Mouse (Mus musculus): Measurements from ENCODE around the gene Basp1. TPM values are rescaled to one million over a fixed set of nuclear protein-coding genes. Genes with fewer than 3 reads are reported as not detected.

Gene Basp1
- polyA plus RNA-seq, 1 experiment, result 110 TPM

- H3K4me1 ChIP-seq (ENCODE audit: control insufficient read depth, insufficient read depth, low read length), result peaks cover 2% of the 10 kb centered on the region
- peak overlapping the region; percentile 74 for H3K4me3 ChIP-seq (ENCODE audit: low read depth, low read length)
- TF ChIP-seq POLR2A (IDR thresholded peaks at IDR 0.05; ENCODE audit: insufficient read depth, low read length), result no peak
- no peak for TF ChIP-seq EP300 (IDR thresholded peaks at IDR 0.05; ENCODE audit: insufficient read depth, low read depth, low read length)
- TF ChIP-seq CTCF (IDR thresholded peaks at IDR 0.05; ENCODE audit: low read depth, low read length), result no peak
- H3K27me3 ChIP-seq (ENCODE audit: control insufficient read depth, insufficient read depth, low read length, poor library complexity, severe bottlenecking), result no peaks in the 10 kb centered on the region
- H3K9ac ChIP-seq (ENCODE audit: low read depth, poor library complexity, severe bottlenecking), result peak overlapping the region; percentile 76
- no peak overlapping the region for H3K27ac ChIP-seq (ENCODE audit: insufficient read depth, low read length)
- H3K36me3 ChIP-seq (ENCODE audit: control insufficient read depth, insufficient read depth, low read length, poor library complexity, severe bottlenecking), result no peaks in the 10 kb centered on the region
- no peaks in the 10 kb centered on the region for H3K9me3 ChIP-seq (replicated peaks; ENCODE audit: control insufficient read depth, insufficient read depth, low read length, poor library complexity, severe bottlenecking)
Measured at GRCm38 (mm10) chr15:25414011-25414746, 615 bp upstream of the Basp1 start.

DNA sequence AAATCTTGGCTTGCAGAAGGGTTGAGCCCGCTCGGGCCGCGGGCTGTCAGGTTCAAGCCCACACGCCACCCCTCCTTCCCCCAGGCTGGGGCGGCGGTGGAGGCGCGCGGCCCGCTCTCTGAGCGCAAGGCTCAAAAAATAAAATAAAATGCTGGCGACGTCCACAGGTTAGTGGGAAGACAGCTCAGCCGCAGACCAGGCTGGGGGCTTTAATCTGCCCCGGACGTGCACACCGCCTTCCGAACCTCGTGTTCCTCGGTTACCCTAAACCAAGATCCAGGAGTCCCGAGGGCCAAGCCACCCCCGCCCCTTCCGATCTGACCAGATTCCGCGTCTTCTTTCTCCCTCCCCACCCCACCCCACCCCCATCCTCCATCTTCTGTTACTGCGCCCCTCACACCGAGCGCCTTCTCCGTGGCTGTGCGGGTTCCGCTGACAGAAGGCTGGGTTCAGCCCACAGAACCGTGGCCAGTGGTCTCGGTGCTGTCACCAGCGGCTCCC, 753 bp downstream of the Basp1 start:
- Histone ChIP-seq H3K4me1 (ENCODE audit: control insufficient read depth, insufficient read depth, low read length) (peaks cover 2% of the 10 kb centered on the region), H3K27ac (ENCODE audit: insufficient read depth, low read length) (no peak overlapping the region), H3K27me3 (ENCODE audit: control insufficient read depth, insufficient read depth, low read length, poor library complexity, severe bottlenecking) (no peaks in the 10 kb centered on the region), H3K9ac (ENCODE audit: low read depth, poor library complexity, severe bottlenecking) (peak overlapping the region; percentile 76), H3K36me3 (ENCODE audit: control insufficient read depth, insufficient read depth, low read length, poor library complexity, severe bottlenecking) (no peaks in the 10 kb centered on the region), H3K9me3 (replicated peaks; ENCODE audit: control insufficient read depth, insufficient read depth, low read length, poor library complexity, severe bottlenecking) (no peaks in the 10 kb centered on the region), H3K4me3 (ENCODE audit: low read depth, low read length) (peak overlapping the region; percentile 86)
- TF ChIP-seq CTCF (IDR thresholded peaks at IDR 0.05; ENCODE audit: low read depth, low read length) (no peak), EP300 (IDR thresholded peaks at IDR 0.05; ENCODE audit: insufficient read depth, low read depth, low read length) (no peak), POLR2A (IDR thresholded peaks at IDR 0.05; ENCODE audit: insufficient read depth, low read length) (no peak)

DNA sequence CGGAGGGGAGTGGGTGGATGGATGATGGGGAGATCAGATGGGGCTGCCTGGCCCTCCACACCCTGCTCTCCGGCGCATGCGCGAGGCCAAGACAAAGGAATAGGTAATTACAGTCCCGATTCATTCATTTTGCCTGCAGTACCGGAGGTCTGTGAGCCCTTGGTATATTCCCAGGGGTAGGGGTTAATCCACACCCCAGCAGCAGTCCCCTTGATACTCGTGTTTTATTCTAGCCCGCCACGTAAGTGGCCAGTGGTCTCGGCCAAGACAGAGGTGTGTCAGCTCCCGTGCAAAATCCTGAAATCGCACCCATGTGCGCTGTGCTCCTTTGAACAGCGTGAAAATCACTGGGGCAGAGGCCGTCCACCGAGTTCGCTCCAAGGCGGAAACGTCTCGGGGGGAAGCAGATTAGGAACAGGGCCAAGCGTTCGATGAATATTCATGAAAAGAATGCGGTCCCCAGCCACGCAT, 1.4 kb downstream of the Basp1 start:
- Histone ChIP-seq H3K9me3 (replicated peaks; ENCODE audit: control insufficient read depth, insufficient read depth, low read length, poor library complexity, severe bottlenecking) (no peaks in the 10 kb centered on the region), H3K4me3 (ENCODE audit: low read depth, low read length) (peak overlapping the region; percentile 86), H3K36me3 (ENCODE audit: control insufficient read depth, insufficient read depth, low read length, poor library complexity, severe bottlenecking) (no peaks in the 10 kb centered on the region; the same call in 1 of the 2 replicates), H3K27me3 (ENCODE audit: control insufficient read depth, insufficient read depth, low read length, poor library complexity, severe bottlenecking) (no peaks in the 10 kb centered on the region), H3K27ac (ENCODE audit: insufficient read depth, low read length) (no peak overlapping the region), H3K4me1 (ENCODE audit: control insufficient read depth, insufficient read depth, low read length) (peaks cover 2% of the 10 kb centered on the region), H3K9ac (ENCODE audit: low read depth, poor library complexity, severe bottlenecking) (peak overlapping the region; percentile 76)
- no peak for TF ChIP-seq EP300 (IDR thresholded peaks at IDR 0.05; ENCODE audit: insufficient read depth, low read depth, low read length)
- no peak for TF ChIP-seq POLR2A (IDR thresholded peaks at IDR 0.05; ENCODE audit: insufficient read depth, low read length)
- no peak for TF ChIP-seq CTCF (IDR thresholded peaks at IDR 0.05; ENCODE audit: low read depth, low read length)

DNA sequence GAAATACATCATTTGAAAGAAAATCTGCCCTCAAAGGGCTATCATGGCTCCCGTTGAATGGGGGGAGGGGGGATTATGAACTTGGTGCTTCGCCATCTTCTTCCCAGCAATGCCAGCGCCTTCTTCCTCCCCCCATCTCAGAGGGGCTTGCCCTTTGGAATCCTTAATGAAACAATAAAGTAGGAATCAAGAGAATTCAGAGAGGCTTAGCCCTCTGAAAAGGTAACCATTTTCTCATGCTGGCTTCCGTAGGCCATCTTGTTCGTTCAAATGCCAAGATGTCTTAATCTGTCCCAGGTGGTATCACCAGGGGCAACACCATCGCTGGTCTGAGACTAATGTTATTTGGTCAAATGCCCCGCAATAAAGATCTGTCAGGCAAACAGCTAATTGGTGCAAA, 2.1 kb downstream of the Basp1 start:
- Histone ChIP-seq H3K36me3 (ENCODE audit: control insufficient read depth, insufficient read depth, low read length, poor library complexity, severe bottlenecking) (no peaks in the 10 kb centered on the region; the same call in 1 of the 2 replicates), H3K27ac (ENCODE audit: insufficient read depth, low read length) (no peak overlapping the region; the same call in 1 of the 2 replicates), H3K4me3 (ENCODE audit: low read depth, low read length) (no peak overlapping the region; the same call in 1 of the 2 replicates), H3K9me3 (replicated peaks; ENCODE audit: control insufficient read depth, insufficient read depth, low read length, poor library complexity, severe bottlenecking) (no peaks in the 10 kb centered on the region), H3K4me1 (ENCODE audit: control insufficient read depth, insufficient read depth, low read length) (peaks cover 2% of the 10 kb centered on the region), H3K27me3 (ENCODE audit: control insufficient read depth, insufficient read depth, low read length, poor library complexity, severe bottlenecking) (no peaks in the 10 kb centered on the region), H3K9ac (ENCODE audit: low read depth, poor library complexity, severe bottlenecking) (peak overlapping the region; percentile 76; the same call in 1 of the 2 replicates)
- TF ChIP-seq EP300 (IDR thresholded peaks at IDR 0.05; ENCODE audit: insufficient read depth, low read depth, low read length), result no peak

DNA sequence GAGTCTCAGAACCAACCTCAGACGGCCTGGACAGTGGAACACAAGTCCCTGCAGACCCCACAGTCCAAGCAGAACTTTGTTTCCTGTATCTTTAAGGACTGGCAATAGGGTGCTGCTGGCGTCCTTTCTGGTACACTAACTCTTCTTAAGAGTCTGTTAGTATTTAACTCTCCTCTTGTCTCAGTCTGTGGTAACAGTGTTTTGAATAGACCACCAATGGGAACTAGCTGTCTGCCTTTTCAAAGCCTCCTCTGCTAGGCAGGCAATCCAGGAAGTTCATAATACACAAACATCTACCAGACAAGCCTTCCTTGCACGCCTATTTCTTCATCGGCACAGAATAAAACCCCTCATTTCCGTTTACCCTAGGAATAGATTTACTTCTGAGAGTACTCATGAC, 7.6 kb downstream of the Basp1 start:
- Histone ChIP-seq H3K9me3 (replicated peaks; ENCODE audit: control insufficient read depth, insufficient read depth, low read length, poor library complexity, severe bottlenecking) (no peaks in the 10 kb centered on the region), H3K9ac (ENCODE audit: low read depth, poor library complexity, severe bottlenecking) (no peak overlapping the region), H3K27ac (ENCODE audit: insufficient read depth, low read length) (no peak overlapping the region), H3K4me1 (ENCODE audit: control insufficient read depth, insufficient read depth, low read length) (peaks cover 3% of the 10 kb centered on the region), H3K27me3 (ENCODE audit: control insufficient read depth, insufficient read depth, low read length, poor library complexity, severe bottlenecking) (no peaks in the 10 kb centered on the region), H3K4me3 (ENCODE audit: low read depth, low read length) (no peak overlapping the region), H3K36me3 (ENCODE audit: control insufficient read depth, insufficient read depth, low read length, poor library complexity, severe bottlenecking) (peaks cover 6% of the 10 kb centered on the region)
- TF ChIP-seq POLR2A (IDR thresholded peaks at IDR 0.05; ENCODE audit: insufficient read depth, low read length) (no peak), CTCF (IDR thresholded peaks at IDR 0.05; ENCODE audit: low read depth, low read length) (no peak), EP300 (IDR thresholded peaks at IDR 0.05; ENCODE audit: insufficient read depth, low read depth, low read length) (no peak)

- H3K36me3 ChIP-seq (ENCODE audit: control insufficient read depth, insufficient read depth, low read length, poor library complexity, severe bottlenecking), result peaks cover 12% of the 10 kb centered on the region
- peaks cover 3% of the 10 kb centered on the region for H3K4me1 ChIP-seq (ENCODE audit: control insufficient read depth, insufficient read depth, low read length)
- H3K9ac ChIP-seq (ENCODE audit: low read depth, poor library complexity, severe bottlenecking), result no peak overlapping the region
- no peak overlapping the region for H3K27ac ChIP-seq (ENCODE audit: insufficient read depth, low read length)
- TF ChIP-seq POLR2A (IDR thresholded peaks at IDR 0.05; ENCODE audit: insufficient read depth, low read length) (no peak), EP300 (IDR thresholded peaks at IDR 0.05; ENCODE audit: insufficient read depth, low read depth, low read length) (no peak), CTCF (IDR thresholded peaks at IDR 0.05; ENCODE audit: low read depth, low read length) (no peak)
- no peaks in the 10 kb centered on the region for H3K27me3 ChIP-seq (ENCODE audit: control insufficient read depth, insufficient read depth, low read length, poor library complexity, severe bottlenecking)
- no peaks in the 10 kb centered on the region for H3K9me3 ChIP-seq (replicated peaks; ENCODE audit: control insufficient read depth, insufficient read depth, low read length, poor library complexity, severe bottlenecking)
- H3K4me3 ChIP-seq (ENCODE audit: low read depth, low read length), result no peak overlapping the region
Measured at GRCm38 (mm10) chr15:25403879-25404278, 9.7 kb downstream of the Basp1 start.
